Mouse (Mus musculus) heart, adult 2 months (tissue): ENCODE results near the gene Stxbp1. TPM values are rescaled to one million over a fixed set of nuclear protein-coding genes. Genes with fewer than 3 reads are reported as not detected.

ENCODE experiments used
- DNase-seq, 2 experiments: peaks; one replicate each; pipeline ENCODE4 v3.0.0; 2021
- H3K27ac ChIP-seq: fragments of 200-600 bp; 2 replicates; pipeline ENCODE4 v1.8.1; 2022
- H3K27me3 ChIP-seq: fragments of 200-500 bp; 2 replicates; pipeline ENCODE4 v1.6.1; 2012; ENCODE audit warnings: mild to moderate bottlenecking, low read length, inconsistent platforms, mixed read lengths; ENCODE audit not compliant: control insufficient read depth, insufficient read depth
- H3K36me3 ChIP-seq: fragments of 200-500 bp; 2 replicates; pipeline ENCODE4 v1.6.1; 2012; ENCODE audit warnings: low read length, inconsistent platforms; ENCODE audit not compliant: control insufficient read depth, insufficient read depth
- H3K4me1 ChIP-seq: fragments of 200-500 bp; 2 replicates; pipeline ENCODE4 v1.6.1; 2011; ENCODE audit warnings: low read length; ENCODE audit not compliant: control insufficient read depth, insufficient read depth
- H3K4me3 ChIP-seq: fragments of 200-600 bp; 2 replicates; pipeline ENCODE4 v1.8.1; 2022
- H3K79me2 ChIP-seq: fragments of 200-500 bp; replicated peaks from 2 replicates; pipeline ENCODE4 v1.6.1; 2012; ENCODE audit warnings: mild to moderate bottlenecking, inconsistent platforms, low read length, moderate library complexity, mixed read lengths; ENCODE audit not compliant: control insufficient read depth, insufficient read depth
- H3K9ac ChIP-seq: fragments of 200-500 bp; 2 replicates; pipeline ENCODE4 v1.6.1; 2012; ENCODE audit warnings: low read depth, mild to moderate bottlenecking, control low read depth, inconsistent platforms, low read length, mixed read lengths
- CTCF ChIP-seq: fragments of 200-600 bp; IDR thresholded peaks from 2 replicates; pipeline ENCODE4 v1.8.1; 2022; ENCODE audit warnings: antibody characterized with exemption, mild to moderate bottlenecking, moderate library complexity
- EP300 ChIP-seq: fragments of 200-500 bp; IDR thresholded peaks from 2 replicates; pipeline ENCODE4 v1.6.1; 2011; ENCODE audit warnings: low read depth, low read length, control low read depth; ENCODE audit not compliant: insufficient read depth
- POLR2A ChIP-seq: fragments of 200-500 bp; IDR thresholded peaks from 2 replicates; pipeline ENCODE4 v1.6.1; 2011; ENCODE audit warnings: mild to moderate bottlenecking, low read depth, low read length, control low read depth; ENCODE audit not compliant: insufficient read depth
- WGBS: fragments of 180-500 bp; shearing (Covaris S2); methylation state at CpG from one replicate; pipeline ENCODE4 v1.1.7; 2018; 5-methylcytosine and 5-hydroxymethylcytosine counted together
- intact Hi-C: fragments of 180-260 bp; cut with DNase I; formaldehyde crosslinking; loops from one replicate; pipeline ENCODE4 v1.15.1; 2025
- polyA plus RNA-seq: library from polyadenylated mRNA; depleted of rRNA; stranded (reverse); fragments of >200 nt; gene quantifications from 2 replicates; pipeline ENCODE4 v1.2.3, GENCODE M21; 2012
- total RNA-seq, 2 experiments: library from RNA; stranded (reverse); gene quantifications; 2 replicates each; pipeline ENCODE4 v1.2.3; 2021

The Stxbp1 gene
- total and polyA plus RNA-seq, 3 experiments, result 9.8 to 14.4 (median 11.4) TPM

DNA sequence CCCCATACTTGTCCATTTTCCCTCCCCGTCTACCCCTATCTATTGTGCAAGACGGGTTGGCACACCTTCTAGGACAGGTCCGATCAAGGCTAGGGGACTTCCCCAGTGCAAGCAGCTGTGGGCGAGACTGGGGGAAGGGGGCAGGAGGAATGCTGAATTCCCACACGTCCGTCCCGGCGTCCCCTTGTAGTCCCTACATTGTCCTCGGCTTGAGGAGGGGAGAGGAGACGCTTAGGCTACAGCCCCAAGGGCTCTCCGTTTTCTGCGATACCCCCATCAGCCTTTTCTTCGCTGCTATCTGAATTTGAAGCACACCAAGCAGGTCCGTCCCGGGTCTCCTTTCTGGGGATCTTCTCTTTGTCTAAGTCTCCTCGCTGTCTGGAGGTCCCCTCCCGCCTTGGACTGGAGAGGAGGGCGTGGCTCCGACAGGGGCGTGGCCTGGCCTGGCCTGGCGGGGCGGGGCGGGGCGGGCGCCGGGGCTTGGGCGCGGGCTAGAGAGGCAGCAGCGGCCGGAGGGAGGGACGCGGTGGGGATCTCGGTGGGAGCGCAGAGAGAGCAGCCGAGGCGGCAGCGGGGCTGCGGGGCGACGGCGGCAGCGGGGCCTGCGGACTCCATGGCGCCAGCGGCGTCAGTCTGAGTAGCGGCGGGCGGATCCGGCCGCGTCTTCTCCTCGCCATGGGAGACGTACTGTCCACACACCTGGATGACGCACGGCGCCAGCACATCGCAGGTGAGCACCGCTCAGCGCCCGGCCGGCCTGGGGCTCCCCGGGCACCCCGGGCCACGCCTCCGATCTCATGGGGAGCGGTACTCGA lies 28.8 kb upstream of the Stxbp1 start, which contains the start of gene Fam129b:
Fam129b (plus strand) TSS at position 440 of the 815 bp plus-strand sequence.
- no peaks in the 10 kb centered on the region for H3K36me3 ChIP-seq
- H3K27me3 ChIP-seq, result no peaks in the 10 kb centered on the region
- TF ChIP-seq POLR2A, result peak; percentile 81
- TF ChIP-seq EP300, result 0 out of 2 replicates have a peak, but pooled peaks have one; percentile 29
- no peak for TF ChIP-seq CTCF
- peak within 1 kb of the TSS; percentile 83 for H3K27ac ChIP-seq
- peak within 1 kb of the TSS; percentile 88 for H3K9ac ChIP-seq
- intact Hi-C loops, result loop anchor here (2.0 kb wide), 1 partner anchor 37 kb away; no protein-coding TSS in a partner anchor
- peaks cover 18% of the 10 kb centered on the region for H3K4me1 ChIP-seq
- DNase-seq, result peak; percentile 89 to 92
- H3K4me3 ChIP-seq, result peak within 1 kb of the TSS; percentile 95
- peaks cover 1% of the 10 kb centered on the region; the same call in 1 of the 2 replicates for H3K79me2 ChIP-seq
- WGBS, result under 1% methylated on average over 67 of the region's 68 CpGs

DNA sequence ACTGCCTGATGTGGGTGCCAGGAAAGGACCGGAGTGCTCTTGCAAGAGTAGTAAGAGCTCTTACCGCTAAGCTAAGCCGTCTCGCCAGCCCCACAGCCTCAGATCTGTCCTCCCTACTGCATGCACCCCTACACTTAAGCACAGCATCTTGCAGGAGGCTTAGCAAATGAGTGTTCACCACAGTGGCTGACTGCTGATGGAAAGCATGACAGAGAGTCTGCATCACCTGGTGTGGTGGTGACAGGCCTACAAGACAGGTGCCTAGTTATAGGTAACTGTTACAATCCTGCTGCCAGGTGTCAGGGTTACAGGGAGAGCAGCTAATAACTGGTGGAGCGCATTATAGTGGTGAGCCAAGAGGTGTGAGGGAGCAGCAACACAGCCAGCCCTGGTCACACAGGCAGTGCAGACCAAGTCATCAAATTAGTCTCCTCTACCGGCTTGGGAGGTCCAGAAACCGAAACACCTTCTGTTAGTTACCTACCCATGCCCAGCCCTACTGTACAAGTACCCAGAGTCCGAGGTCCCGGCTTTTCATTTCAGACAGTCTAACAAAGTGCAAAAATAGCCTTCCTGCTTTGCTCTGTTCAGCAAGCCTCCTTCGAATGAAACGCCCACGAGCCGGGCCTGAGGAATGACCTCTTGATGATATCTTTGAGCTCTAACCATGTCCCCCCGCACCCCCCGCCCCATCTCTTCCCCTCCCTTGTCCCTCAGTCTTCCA lies 28.1 kb upstream of the Stxbp1 start:
- peak overlapping the region; percentile 75 for H3K9ac ChIP-seq
- peak overlapping the region; percentile 95 for H3K4me3 ChIP-seq
- H3K36me3 ChIP-seq, result no peaks in the 10 kb centered on the region
- DNase-seq, result no peak
- peaks cover 16% of the 10 kb centered on the region for H3K4me1 ChIP-seq
- intact Hi-C loops, result loop anchor here (2.0 kb wide), 1 partner anchor 38 kb away; no protein-coding TSS in a partner anchor
- peak overlapping the region; percentile 83 for H3K27ac ChIP-seq
- TF ChIP-seq CTCF (no peak), POLR2A (no peak), EP300 (no peak)
- H3K79me2 ChIP-seq, result peaks cover 1% of the 10 kb centered on the region; the same call in 1 of the 2 replicates
- WGBS, result 13% methylated on average over 15 of the region's 15 CpGs
- H3K27me3 ChIP-seq, result no peaks in the 10 kb centered on the region

DNA sequence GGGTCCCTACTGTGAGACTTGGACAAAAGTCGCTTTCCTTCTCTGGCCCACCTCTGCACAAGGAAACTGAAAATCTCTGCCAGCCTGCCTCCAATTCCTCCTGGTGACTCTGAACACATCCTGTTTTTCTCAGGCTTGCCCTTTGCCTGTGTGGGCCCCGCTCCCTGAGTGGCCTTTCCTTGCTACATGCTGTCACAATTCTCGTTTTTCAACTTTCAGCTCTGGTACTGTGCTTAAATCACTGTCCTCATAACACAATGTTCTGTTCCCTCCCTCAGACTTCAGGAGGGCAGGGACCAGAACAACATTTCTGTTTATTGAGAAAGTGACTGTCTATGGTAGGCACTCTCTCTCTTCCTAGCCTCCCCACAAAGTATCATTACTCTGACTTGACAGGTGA lies 27.0 kb upstream of the Stxbp1 start:
- intact Hi-C loops, result loop anchor here (2.0 kb wide), 1 partner anchor 39 kb away; no protein-coding TSS in a partner anchor
- no peak for DNase-seq
- Histone ChIP-seq H3K27me3 (no peaks in the 10 kb centered on the region), H3K9ac (no peak overlapping the region), H3K79me2 (peaks cover 1% of the 10 kb centered on the region; the same call in 1 of the 2 replicates), H3K36me3 (no peaks in the 10 kb centered on the region), H3K27ac (no peak overlapping the region), H3K4me1 (peaks cover 12% of the 10 kb centered on the region), H3K4me3 (no peak overlapping the region)
- WGBS, result 65% methylated on average over 3 of the region's 3 CpGs
- no peak for TF ChIP-seq EP300
- TF ChIP-seq POLR2A, result no peak
- TF ChIP-seq CTCF, result no peak

DNA sequence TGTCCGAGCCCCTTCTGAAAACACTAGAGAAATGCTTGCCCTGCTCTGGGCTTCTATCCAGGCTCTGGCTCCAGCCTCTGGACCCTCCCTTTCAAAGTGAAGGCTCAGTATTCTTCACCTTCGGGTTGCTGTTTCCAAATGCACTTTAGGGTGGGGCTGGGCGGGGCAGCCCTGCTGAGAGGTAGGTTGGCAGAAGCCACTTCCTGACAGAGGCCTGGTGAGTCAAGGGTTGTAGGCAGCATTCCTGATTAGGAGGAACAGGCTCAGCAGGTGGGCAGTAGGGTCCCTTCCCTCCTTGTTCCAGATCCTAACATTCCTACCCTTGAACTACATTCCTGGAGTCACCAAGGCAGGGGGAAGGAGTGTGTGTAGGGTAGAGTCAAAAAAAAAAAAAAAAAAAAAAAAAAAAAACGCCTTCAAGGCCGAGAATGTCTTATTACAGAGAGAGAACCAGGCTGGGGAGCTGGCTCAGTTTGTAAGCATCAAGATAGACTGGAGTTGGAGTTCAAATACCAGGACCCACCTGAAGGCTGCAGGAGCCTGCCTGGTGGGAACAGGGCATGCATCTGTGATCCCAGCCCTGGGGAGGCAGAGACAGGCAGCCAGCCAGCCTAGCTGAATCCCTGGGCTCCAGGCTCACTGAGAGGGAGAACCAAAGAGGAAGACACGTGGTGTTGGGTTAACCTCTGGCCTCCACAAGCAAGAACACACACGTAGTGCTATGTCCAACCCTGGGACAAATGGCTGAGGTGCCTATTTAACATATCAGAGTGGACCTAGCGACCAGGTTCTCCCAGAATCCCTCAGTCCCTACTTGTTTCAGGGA lies 23.4 kb upstream of the Stxbp1 start:
- TF ChIP-seq EP300, result no peak
- TF ChIP-seq CTCF, result no peak
- TF ChIP-seq POLR2A, result no peak
- intact Hi-C loops, result no loop called here
- Histone ChIP-seq H3K4me1 (peaks cover 4% of the 10 kb centered on the region), H3K9ac (no peak overlapping the region), H3K36me3 (no peaks in the 10 kb centered on the region), H3K27ac (no peak overlapping the region), H3K27me3 (no peaks in the 10 kb centered on the region), H3K79me2 (no peaks in the 10 kb centered on the region), H3K4me3 (no peak overlapping the region)
- 59% methylated on average over 8 of the region's 8 CpGs for WGBS
- no peak for DNase-seq

DNA sequence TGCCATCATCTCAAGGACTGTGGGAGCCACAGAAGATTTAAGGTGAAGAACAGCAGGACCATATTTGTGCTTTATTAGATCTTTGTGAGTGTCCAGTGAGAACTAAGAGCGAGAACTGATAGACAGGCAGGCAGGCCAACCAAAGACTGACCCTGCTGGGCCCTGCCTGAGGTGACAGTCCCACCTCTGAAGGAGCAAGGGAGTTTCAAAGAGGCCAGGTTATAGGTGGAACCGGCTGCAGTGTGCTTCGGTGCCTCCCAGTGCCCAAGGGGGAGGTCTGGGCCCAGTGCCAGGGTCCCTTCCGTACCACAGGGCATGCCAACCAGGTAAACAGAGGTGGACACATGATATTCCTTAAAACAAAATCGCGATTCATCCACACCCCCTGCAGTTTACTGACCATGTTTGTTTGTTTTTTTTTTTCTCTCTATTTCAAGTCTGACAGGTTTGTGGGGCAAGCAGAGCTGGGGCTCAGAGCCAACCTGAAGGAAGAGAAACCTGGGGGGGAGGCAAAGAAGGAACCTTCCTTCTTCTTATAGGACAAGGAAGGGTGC lies 22.8 kb upstream of the Stxbp1 start:
- Histone ChIP-seq H3K9ac (no peak overlapping the region), H3K79me2 (no peaks in the 10 kb centered on the region), H3K4me1 (no peaks in the 10 kb centered on the region; the same call in 1 of the 2 replicates), H3K27ac (no peak overlapping the region), H3K27me3 (no peaks in the 10 kb centered on the region), H3K4me3 (no peak overlapping the region), H3K36me3 (no peaks in the 10 kb centered on the region)
- no peak for DNase-seq
- 63% methylated on average over 6 of the region's 6 CpGs for WGBS
- intact Hi-C loops, result no loop called here
- TF ChIP-seq CTCF, result no peak
- no peak for TF ChIP-seq POLR2A
- TF ChIP-seq EP300, result no peak
